Mouse (Mus musculus): ENCODE measurements around the gene Celf2. TPM values are rescaled to one million over a fixed set of nuclear protein-coding genes. Genes with fewer than 3 reads are reported as not detected.

Celf2 gene
- polyA plus RNA-seq, 1 experiment from 2014 or later: 11.2 TPM

DNA sequence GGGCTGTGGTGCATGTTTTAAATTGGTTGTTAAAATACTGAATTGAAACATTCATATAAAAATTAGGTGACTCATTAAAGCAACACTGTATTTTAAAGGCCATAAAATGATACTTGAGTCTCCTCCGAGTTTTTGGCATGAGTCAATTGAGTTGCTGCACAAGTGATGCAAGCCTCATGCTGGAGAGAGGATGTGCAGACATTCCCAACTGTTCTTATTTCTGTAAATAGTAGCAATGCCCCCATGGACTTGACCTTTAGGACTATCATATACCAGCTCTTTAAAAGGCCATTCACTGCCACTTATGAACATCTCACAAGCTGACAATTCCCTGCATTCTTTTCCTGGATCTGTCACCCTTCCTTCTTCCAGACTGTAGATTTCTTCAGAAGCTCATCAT is 10.1 kb upstream of the Celf2 start:
- no peak for ATAC-seq (ENCODE audit: insufficient read depth)

DNA sequence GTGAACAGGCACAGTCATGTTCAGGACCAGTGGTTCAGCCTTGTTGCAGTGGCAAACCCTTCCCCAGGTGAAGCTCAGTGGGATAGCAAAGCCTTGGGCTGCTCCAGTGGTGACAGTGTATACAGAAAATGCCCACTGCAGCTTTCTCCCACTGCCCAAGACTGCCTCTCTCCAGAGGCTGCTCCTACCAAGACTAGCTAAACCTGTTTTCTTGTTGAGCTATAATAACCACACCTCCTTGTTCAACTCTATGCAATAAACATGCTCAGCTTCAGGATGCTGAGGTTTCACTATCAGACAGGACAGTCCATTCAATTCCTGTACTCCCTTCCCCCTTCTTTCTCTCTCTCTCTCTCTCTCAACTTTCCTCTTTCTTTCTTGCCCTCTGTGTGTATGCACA is 15.9 kb downstream of the Celf2 start:
- H3K4me2 ChIP-seq: no peak overlapping the region
- no peaks in the 10 kb centered on the region for H3K36me3 ChIP-seq (replicated peaks)
- no peak overlapping the region for H3K27ac ChIP-seq (replicated peaks)
- ATAC-seq (ENCODE audit: insufficient read depth): no peak
- H3K4me3 ChIP-seq (replicated peaks): no peak overlapping the region
- H3K9ac ChIP-seq: no peak overlapping the region
- H3K9me3 ChIP-seq (replicated peaks): no peaks in the 10 kb centered on the region
- no peaks in the 10 kb centered on the region for H3K4me1 ChIP-seq (replicated peaks)
- no peaks in the 10 kb centered on the region for H3K27me3 ChIP-seq

More for the DNA sequence above, 10.1 kb upstream of the Celf2 start:
- Histone ChIP-seq H3K9me3 (replicated peaks) (no peaks in the 10 kb centered on the region), H3K27ac (replicated peaks) (no peak overlapping the region), H3K4me2 (no peak overlapping the region), H3K4me3 (replicated peaks) (no peak overlapping the region), H3K27me3 (no peaks in the 10 kb centered on the region), H3K9ac (no peak overlapping the region), H3K4me1 (replicated peaks) (no peaks in the 10 kb centered on the region), H3K36me3 (replicated peaks) (no peaks in the 10 kb centered on the region)
- WGBS (ENCODE audit: insufficient replicate concordance): 34% methylated on average over 1 of the region's 1 CpGs

DNA sequence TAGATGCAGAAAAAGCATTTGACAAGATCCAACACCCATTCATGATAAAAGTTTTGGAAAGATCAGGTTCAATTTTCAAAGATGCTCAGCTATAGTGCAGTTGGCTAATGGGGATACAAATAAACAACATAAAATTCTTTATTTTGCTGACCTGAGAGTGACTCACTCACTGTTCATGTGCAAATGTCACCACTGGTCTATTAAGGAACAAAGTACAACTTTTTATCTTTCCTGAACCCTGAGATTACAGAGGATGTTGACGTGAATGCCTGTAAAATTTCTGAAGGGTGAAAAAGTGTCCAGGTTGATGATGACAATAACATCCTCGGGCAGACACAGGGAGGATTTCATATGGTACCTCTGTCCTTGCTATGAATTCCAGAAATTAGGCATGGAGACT is 24.4 kb downstream of the Celf2 start:
- Histone ChIP-seq H3K36me3 (replicated peaks) (no peaks in the 10 kb centered on the region), H3K9ac (no peak overlapping the region), H3K4me3 (replicated peaks) (no peak overlapping the region), H3K27me3 (no peaks in the 10 kb centered on the region), H3K4me1 (replicated peaks) (no peaks in the 10 kb centered on the region), H3K27ac (replicated peaks) (no peak overlapping the region), H3K4me2 (no peak overlapping the region), H3K9me3 (replicated peaks) (no peaks in the 10 kb centered on the region)
- ATAC-seq (ENCODE audit: insufficient read depth): no peak
- WGBS (ENCODE audit: insufficient replicate concordance): 37% methylated on average over 2 of the region's 2 CpGs

DNA sequence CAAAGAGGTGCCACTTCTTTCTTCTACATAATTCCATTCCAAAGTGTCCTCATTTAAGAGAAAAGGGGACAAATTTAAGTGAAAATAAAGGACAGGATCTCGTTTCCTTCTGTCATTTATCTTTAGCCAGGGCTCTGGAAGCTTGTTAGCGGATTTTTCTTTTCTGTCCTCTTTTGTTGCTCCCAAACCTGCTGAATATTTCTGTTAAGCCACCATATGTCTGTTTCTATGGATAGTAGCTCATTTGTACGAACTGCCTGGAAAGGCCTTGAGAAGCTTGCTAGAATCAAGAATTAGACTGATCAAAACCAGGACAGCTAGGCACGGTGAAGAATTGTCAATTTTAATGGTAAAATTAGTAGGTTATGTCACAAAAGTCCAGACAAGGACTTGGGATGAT is 27.3 kb downstream of the Celf2 start:
- 44% methylated on average over 4 of the region's 4 CpGs for WGBS (ENCODE audit: insufficient replicate concordance)
- Histone ChIP-seq H3K27ac (replicated peaks) (no peak overlapping the region), H3K36me3 (replicated peaks) (no peaks in the 10 kb centered on the region), H3K4me2 (no peak overlapping the region), H3K4me3 (replicated peaks) (no peak overlapping the region), H3K4me1 (replicated peaks) (no peaks in the 10 kb centered on the region), H3K9me3 (replicated peaks) (no peaks in the 10 kb centered on the region), H3K27me3 (no peaks in the 10 kb centered on the region), H3K9ac (no peak overlapping the region)
- ATAC-seq (ENCODE audit: insufficient read depth): no peak

DNA sequence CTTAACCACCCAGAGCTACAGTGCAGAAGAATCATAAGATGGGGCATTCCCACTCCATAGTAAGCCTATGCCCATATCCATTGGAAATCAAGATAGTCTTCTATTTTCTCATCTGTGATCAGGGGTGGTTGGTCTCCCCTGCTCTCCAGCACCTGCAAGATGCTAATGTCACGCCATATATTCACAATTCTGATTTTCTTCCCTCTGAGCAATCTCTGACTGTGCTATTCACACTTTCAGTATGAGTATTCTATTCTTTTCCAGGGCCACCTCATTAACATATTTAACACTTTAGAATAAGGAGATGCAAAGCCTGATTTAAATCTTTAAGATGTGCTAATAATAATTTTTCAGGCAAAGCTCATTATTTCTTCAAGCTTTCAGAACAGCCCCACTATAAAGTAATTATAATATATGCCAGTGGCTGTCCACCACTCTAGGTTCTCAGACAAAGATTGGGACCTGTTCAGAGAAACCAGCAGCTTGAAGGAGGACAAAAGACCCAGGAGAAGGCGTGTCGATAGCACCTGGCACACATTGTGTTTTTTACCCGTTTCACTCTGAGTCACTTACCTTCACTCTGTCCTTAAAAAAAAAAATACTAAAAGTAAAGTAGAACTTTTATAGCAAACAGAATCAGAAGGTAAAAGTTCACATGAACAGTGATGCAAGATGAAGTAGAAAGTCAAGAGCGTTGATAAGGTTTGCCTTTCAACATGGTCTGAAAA is 48.9 kb downstream of the Celf2 start:
- H3K9ac ChIP-seq: no peak overlapping the region
- 57% methylated on average over 5 of the region's 5 CpGs for WGBS (ENCODE audit: insufficient replicate concordance)
- no peak overlapping the region for H3K4me2 ChIP-seq
- H3K36me3 ChIP-seq (replicated peaks): no peaks in the 10 kb centered on the region
- no peaks in the 10 kb centered on the region for H3K4me1 ChIP-seq (replicated peaks)
- H3K4me3 ChIP-seq (replicated peaks): no peak overlapping the region
- no peak overlapping the region for H3K27ac ChIP-seq (replicated peaks)
- H3K27me3 ChIP-seq: no peaks in the 10 kb centered on the region
- H3K9me3 ChIP-seq (replicated peaks): no peaks in the 10 kb centered on the region
- ATAC-seq (ENCODE audit: insufficient read depth): no peak

DNA sequence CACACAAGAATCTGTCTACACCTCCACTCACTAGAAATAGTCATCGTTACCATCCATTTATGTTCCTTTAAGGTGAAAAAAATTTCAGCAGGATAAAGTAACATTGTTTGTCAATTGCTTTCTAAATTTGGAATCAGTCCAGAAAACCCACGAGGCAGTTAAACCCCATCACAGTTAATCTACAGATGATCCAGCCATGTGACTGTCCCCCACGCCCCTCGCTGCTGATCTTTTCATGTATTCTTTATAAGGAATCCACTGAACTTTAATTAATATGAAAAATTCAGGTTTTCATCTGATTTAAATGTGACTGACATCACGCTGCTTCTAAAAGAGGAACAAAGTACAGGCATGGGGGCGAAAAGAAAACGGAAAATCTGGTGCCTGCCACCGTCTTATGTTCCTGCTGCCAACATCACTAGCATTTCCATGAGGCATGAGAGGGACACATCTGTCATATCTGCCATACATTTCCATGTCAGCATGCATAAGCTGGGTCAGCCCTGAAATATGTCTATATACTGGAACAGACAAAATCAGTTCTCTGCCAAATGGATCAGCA is 70.6 kb downstream of the Celf2 start:
- Histone ChIP-seq H3K9me3 (replicated peaks) (no peaks in the 10 kb centered on the region), H3K27ac (replicated peaks) (no peak overlapping the region), H3K4me1 (replicated peaks) (no peaks in the 10 kb centered on the region), H3K9ac (no peak overlapping the region), H3K36me3 (replicated peaks) (no peaks in the 10 kb centered on the region), H3K4me2 (no peak overlapping the region), H3K4me3 (replicated peaks) (no peak overlapping the region), H3K27me3 (no peaks in the 10 kb centered on the region)
- ATAC-seq (ENCODE audit: insufficient read depth): no peak
- WGBS (ENCODE audit: insufficient replicate concordance): 56% methylated on average over 8 of the region's 8 CpGs

DNA sequence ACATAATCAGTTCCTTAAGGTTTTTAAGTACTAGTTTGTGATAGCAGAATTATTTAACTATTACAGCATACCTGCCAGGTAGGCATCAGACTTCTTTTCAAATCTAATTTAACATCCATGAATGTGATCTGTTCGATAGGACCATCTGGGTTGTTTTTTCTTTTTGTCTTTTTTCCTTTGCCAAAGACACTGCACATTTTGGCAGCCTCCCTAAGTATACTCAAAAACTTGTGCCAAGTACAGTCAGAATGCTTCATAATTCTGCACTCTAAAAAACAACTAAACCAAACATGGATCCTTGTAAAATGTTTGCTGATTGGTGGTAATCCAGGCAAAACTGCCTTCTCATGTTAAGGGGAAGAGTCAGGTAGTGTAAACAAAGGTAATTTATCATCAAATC is 82.9 kb downstream of the Celf2 start:
- Histone ChIP-seq H3K4me2 (no peak overlapping the region), H3K27me3 (no peaks in the 10 kb centered on the region), H3K9me3 (replicated peaks) (no peaks in the 10 kb centered on the region), H3K27ac (replicated peaks) (no peak overlapping the region), H3K36me3 (replicated peaks) (no peaks in the 10 kb centered on the region), H3K4me1 (replicated peaks) (no peaks in the 10 kb centered on the region), H3K9ac (no peak overlapping the region), H3K4me3 (replicated peaks) (no peak overlapping the region)
- 70% methylated on average over 1 of the region's 1 CpGs for WGBS (ENCODE audit: insufficient replicate concordance)
- ATAC-seq (ENCODE audit: insufficient read depth): no peak

DNA sequence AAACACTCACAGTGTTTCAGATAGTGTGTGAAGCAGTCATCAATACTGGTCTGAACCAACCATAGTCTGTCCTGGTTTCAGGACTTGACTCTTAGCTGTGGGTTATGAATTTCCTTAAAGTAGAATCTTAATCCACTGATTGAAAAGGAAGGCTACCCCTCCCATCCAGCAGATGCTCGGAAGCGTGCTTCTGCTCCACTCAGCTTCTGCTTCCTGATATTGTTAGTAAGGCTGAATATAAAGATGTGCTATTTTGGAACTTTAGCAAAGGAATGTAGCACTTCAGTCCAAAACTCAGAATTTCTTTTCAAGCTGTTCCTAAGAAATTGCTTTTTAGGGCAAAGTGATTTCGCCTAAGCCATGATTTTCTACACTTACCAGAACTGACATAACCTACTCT is 108.8 kb downstream of the Celf2 start:
- no peaks in the 10 kb centered on the region for H3K27me3 ChIP-seq
- WGBS (ENCODE audit: insufficient replicate concordance): 48% methylated on average over 3 of the region's 3 CpGs

DNA sequence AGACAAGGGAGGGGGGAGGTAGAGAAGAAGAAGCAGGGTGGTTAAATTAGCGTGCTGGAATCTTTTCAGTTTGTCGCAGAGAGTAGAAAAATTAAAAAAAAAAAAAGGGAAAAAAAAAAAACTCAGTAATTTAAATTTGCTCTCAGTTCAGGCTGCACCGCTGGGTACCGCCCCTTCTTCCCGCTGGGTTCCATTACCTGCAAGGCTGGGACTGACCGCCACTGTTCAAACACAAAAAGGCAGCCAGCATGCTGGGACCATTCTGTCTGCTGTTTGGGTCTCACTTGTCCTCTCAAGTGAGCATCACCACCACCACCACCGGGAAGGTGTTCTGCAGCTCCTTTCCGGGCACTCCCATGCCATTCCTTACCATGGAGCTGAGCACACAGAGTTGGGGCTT is 113.4 kb downstream of the Celf2 start:
- 34% methylated on average over 8 of the region's 8 CpGs for WGBS (ENCODE audit: insufficient replicate concordance)
- no peak overlapping the region for H3K4me3 ChIP-seq (replicated peaks)
- H3K9ac ChIP-seq: no peak overlapping the region
- no peak overlapping the region for H3K4me2 ChIP-seq
- no peak overlapping the region for H3K27ac ChIP-seq (replicated peaks)
- no peaks in the 10 kb centered on the region for H3K9me3 ChIP-seq (replicated peaks)
- ATAC-seq (ENCODE audit: insufficient read depth): no peak
- no peaks in the 10 kb centered on the region for H3K4me1 ChIP-seq (replicated peaks)
- H3K36me3 ChIP-seq (replicated peaks): no peaks in the 10 kb centered on the region
- no peaks in the 10 kb centered on the region for H3K27me3 ChIP-seq

More for the DNA sequence above, 108.8 kb downstream of the Celf2 start:
- H3K27ac ChIP-seq (replicated peaks): no peak overlapping the region
- no peaks in the 10 kb centered on the region for H3K4me1 ChIP-seq (replicated peaks)
- no peak overlapping the region for H3K9ac ChIP-seq
- H3K9me3 ChIP-seq (replicated peaks): no peaks in the 10 kb centered on the region
- ATAC-seq (ENCODE audit: insufficient read depth): no peak
- H3K4me2 ChIP-seq: no peak overlapping the region
- H3K4me3 ChIP-seq (replicated peaks): no peak overlapping the region
- H3K36me3 ChIP-seq (replicated peaks): no peaks in the 10 kb centered on the region

DNA sequence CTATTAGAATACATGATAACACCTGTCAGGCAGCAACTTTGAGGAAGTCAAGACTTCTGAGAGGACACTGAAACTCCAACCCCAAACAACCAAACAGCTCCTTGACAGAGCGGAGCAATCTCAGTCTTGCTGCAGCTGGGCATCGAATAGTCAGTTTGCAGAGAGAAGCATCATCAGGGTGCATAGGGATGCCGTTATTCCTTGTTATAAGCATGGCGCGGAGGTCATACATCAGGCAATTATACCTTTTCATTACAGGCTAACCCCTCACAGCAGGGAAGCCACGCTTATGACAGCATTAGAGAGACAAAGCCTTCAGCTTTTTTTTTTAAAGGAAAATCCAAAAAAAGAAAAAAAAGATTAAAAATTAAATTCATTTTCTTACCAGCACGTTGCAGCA is 113.9 kb downstream of the Celf2 start:
- WGBS (ENCODE audit: insufficient replicate concordance): 57% methylated on average over 7 of the region's 7 CpGs
- Histone ChIP-seq H3K4me1 (replicated peaks) (no peaks in the 10 kb centered on the region), H3K27me3 (no peaks in the 10 kb centered on the region), H3K9ac (no peak overlapping the region), H3K9me3 (replicated peaks) (no peaks in the 10 kb centered on the region), H3K4me3 (replicated peaks) (no peak overlapping the region), H3K4me2 (no peak overlapping the region), H3K27ac (replicated peaks) (no peak overlapping the region), H3K36me3 (replicated peaks) (no peaks in the 10 kb centered on the region)
- ATAC-seq (ENCODE audit: insufficient read depth): no peak

DNA sequence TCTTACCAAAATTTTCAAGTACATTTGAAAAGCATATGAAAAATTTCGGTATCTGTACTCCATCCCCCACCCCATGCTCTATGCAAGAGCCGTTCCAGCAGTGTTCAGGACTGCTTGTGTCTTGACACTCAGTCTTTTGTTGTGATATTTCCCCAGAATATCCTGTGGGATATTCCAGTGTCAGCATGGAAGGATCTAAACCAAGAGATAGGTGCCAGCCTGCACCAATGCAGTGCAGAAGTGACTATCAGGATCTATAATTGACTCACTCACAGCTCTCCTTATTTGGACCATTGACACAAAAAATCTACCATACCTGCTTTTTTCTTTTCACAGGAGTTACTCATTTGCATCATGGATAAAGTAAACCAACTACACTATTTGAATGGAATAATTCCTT is 116.9 kb downstream of the Celf2 start:
- no peak overlapping the region for H3K4me2 ChIP-seq
- WGBS (ENCODE audit: insufficient replicate concordance): 56% methylated on average over 2 of the region's 2 CpGs
- no peaks in the 10 kb centered on the region for H3K27me3 ChIP-seq
- H3K4me1 ChIP-seq (replicated peaks): no peaks in the 10 kb centered on the region
- H3K9me3 ChIP-seq (replicated peaks): no peaks in the 10 kb centered on the region
- no peak overlapping the region for H3K4me3 ChIP-seq (replicated peaks)
- no peak for ATAC-seq (ENCODE audit: insufficient read depth)
- no peaks in the 10 kb centered on the region for H3K36me3 ChIP-seq (replicated peaks)
- no peak overlapping the region for H3K27ac ChIP-seq (replicated peaks)
- H3K9ac ChIP-seq: no peak overlapping the region

DNA sequence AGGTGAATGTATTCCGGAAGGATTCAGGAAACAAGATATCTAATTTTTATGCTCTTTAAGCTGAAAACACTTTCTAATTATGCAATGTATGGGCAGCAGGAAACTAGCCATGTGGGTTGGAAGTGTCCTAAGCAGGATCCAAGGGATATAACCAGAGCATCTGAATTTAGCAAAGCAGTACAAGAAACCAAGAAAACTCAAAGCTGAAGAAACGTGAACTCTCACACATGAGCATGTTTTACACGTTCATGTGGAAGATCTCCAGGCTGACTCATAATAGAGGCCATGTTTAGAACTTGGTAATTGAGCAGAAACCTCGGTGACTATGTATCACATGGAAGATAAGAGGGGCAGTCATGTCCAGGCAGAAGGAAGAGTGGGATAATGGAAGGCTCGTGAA is 120.1 kb downstream of the Celf2 start:
- H3K9ac ChIP-seq: no peak overlapping the region
- H3K27ac ChIP-seq (replicated peaks): no peak overlapping the region
- H3K27me3 ChIP-seq: no peaks in the 10 kb centered on the region
- WGBS (ENCODE audit: insufficient replicate concordance): 53% methylated on average over 5 of the region's 5 CpGs
- no peaks in the 10 kb centered on the region for H3K36me3 ChIP-seq (replicated peaks)
- H3K4me1 ChIP-seq (replicated peaks): no peaks in the 10 kb centered on the region
- ATAC-seq (ENCODE audit: insufficient read depth): no peak
- no peaks in the 10 kb centered on the region for H3K9me3 ChIP-seq (replicated peaks)
- H3K4me2 ChIP-seq: no peak overlapping the region
- no peak overlapping the region for H3K4me3 ChIP-seq (replicated peaks)

Data from liver, embryonic 15.5 days (tissue).